Mouse (Mus musculus): ENCODE data around the gene Rufy2. TPM values are rescaled to one million over a fixed set of nuclear protein-coding genes. Genes with fewer than 3 reads are reported as not detected.

Gene Rufy2
- total RNA-seq, 1 experiment, result 15.8 TPM

DNA sequence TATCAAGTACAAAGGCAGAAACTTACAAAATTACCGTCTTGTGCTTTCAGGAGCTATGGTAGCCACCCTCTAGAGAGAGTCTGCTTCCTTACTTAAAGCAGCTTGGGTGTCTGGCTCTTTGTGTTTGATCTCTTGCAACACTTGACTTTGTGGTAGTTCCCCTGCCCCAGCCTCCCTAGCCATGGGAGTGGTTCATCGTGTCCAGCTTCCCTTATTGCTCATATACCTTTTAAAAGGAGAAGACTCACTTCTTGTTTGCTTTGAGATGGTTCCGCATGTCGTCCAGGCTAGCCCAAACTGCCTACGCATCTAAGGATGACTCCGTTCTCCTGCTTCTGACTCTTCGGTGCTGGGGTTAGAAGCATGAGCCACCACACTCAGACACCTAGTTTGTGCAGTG is 31.5 kb upstream of the Rufy2 start:
- DNase-seq (ENCODE audit: low read depth, low spot score), result no peak
- TF ChIP-seq HCFC1 (IDR thresholded peaks at IDR 0.05; ENCODE audit: borderline replicate concordance, insufficient read depth, low read length) (no peak), CHD2 (IDR thresholded peaks at IDR 0.05; ENCODE audit: low read depth, low read length) (no peak), MAFK (IDR thresholded peaks at IDR 0.05; ENCODE audit: insufficient read depth, low read depth, low read length) (no peak), ZNF384 (IDR thresholded peaks at IDR 0.05; ENCODE audit: low read depth, low read length) (no peak), ZC3H11A (IDR thresholded peaks at IDR 0.05; ENCODE audit: borderline replicate concordance, low read depth, low read length) (no peak)
- peaks cover 2 to 4% of the 10 kb centered on the region in 2 experiments; a peak in 2 of 4 replicates for H3K4me1 ChIP-seq (ENCODE audit: control insufficient read depth in 2 of 2, insufficient read depth in 2 of 2, low read length in 2 of 2, poor library complexity in 1 of 2)
- H3K4me3 ChIP-seq (ENCODE audit: insufficient read depth in 1 of 2, low read depth in 1 of 2, low read length in 2 of 2, poor library complexity in 1 of 2, severe bottlenecking in 1 of 2), result no peak overlapping the region
- H3K9me3 ChIP-seq (ENCODE audit: control insufficient read depth, insufficient read depth, low read depth, low read length), result no peaks in the 10 kb centered on the region
- no peak overlapping the region for H3K9ac ChIP-seq (ENCODE audit: insufficient read depth, low read depth, low read length, poor library complexity, severe bottlenecking)
- in situ Hi-C loops (cut with MboI; ENCODE audit: low sequenced_read_pairs in 2 of 2, unreplicated experiment in 2 of 2), result no loop called here
- peaks cover 18% of the 10 kb centered on the region for H3K36me3 ChIP-seq (ENCODE audit: control insufficient read depth, insufficient read depth, low read length, poor library complexity, severe bottlenecking)
- no peak overlapping the region for H3K27ac ChIP-seq (ENCODE audit: insufficient read depth, low read depth, low read length, poor library complexity, severe bottlenecking)

DNA sequence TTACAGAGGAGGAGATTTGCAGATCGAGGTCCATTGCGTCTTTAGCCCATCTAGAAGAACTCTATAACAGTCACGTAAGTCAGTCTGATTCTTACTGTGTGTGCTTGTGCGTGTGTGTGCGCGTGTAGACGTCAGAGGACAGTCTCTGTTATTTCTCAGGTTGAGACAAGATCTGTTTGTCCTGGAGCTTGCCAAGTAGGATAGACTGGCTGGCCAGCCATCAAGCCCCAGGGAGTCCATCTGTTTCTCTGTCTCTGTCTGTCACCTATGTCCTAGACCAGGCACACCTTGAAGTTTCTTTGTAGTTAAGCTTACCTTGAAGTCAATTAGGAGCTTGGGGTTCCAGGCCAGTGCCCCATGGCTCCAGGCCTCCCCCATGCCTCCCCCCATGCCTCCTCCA is 16.1 kb upstream of the Rufy2 start:
- Histone ChIP-seq H3K27ac (ENCODE audit: insufficient read depth, low read depth, low read length, poor library complexity, severe bottlenecking) (no peak overlapping the region), H3K9ac (ENCODE audit: insufficient read depth, low read depth, low read length, poor library complexity, severe bottlenecking) (no peak overlapping the region), H3K4me1 (ENCODE audit: control insufficient read depth in 2 of 2, insufficient read depth in 2 of 2, low read length in 2 of 2, poor library complexity in 1 of 2) (no peaks in the 10 kb centered on the region), H3K9me3 (ENCODE audit: control insufficient read depth, insufficient read depth, low read depth, low read length) (peaks cover 2% of the 10 kb centered on the region; the same call in 1 of the 2 replicates), H3K36me3 (ENCODE audit: control insufficient read depth, insufficient read depth, low read length, poor library complexity, severe bottlenecking) (peaks cover 64% of the 10 kb centered on the region), H3K4me3 (ENCODE audit: insufficient read depth in 1 of 2, low read depth in 1 of 2, low read length in 2 of 2, poor library complexity in 1 of 2, severe bottlenecking in 1 of 2) (no peak overlapping the region)
- no peak for TF ChIP-seq MAFK (IDR thresholded peaks at IDR 0.05; ENCODE audit: insufficient read depth, low read depth, low read length)
- no peak for TF ChIP-seq ZC3H11A (IDR thresholded peaks at IDR 0.05; ENCODE audit: borderline replicate concordance, low read depth, low read length)
- no peak for TF ChIP-seq CHD2 (IDR thresholded peaks at IDR 0.05; ENCODE audit: low read depth, low read length)
- no peak for TF ChIP-seq ZNF384 (IDR thresholded peaks at IDR 0.05; ENCODE audit: low read depth, low read length)
- no peak for TF ChIP-seq HCFC1 (IDR thresholded peaks at IDR 0.05; ENCODE audit: borderline replicate concordance, insufficient read depth, low read length)
- no peak for DNase-seq (ENCODE audit: low read depth, low spot score)
- in situ Hi-C loops (cut with MboI; ENCODE audit: low sequenced_read_pairs in 2 of 2, unreplicated experiment in 2 of 2), result no loop called here

DNA sequence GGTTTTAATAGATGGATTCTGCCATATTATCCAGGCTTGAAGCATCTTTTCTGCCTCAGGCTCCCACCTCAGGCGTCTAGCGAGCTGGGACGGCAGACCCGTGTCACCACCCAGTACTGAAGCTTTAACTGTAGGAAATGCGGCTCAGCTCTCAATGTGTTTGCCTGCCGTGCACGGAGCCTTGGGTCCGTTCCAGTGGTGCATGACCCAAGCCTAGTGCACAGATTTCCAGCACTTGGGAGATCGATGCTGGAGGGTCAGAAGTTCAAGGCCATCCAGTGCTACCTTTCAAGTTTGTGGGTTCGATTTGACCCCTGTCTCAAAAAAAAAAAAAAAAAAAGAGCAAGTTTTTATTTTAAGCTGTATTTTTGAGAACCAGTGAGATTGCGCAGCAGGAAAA is 14.2 kb upstream of the Rufy2 start:
- H3K36me3 ChIP-seq (ENCODE audit: control insufficient read depth, insufficient read depth, low read length, poor library complexity, severe bottlenecking), result peaks cover 69% of the 10 kb centered on the region
- peaks cover 2% of the 10 kb centered on the region; the same call in 1 of the 2 replicates for H3K9me3 ChIP-seq (ENCODE audit: control insufficient read depth, insufficient read depth, low read depth, low read length)
- no peak overlapping the region for H3K4me3 ChIP-seq (ENCODE audit: insufficient read depth in 1 of 2, low read depth in 1 of 2, low read length in 2 of 2, poor library complexity in 1 of 2, severe bottlenecking in 1 of 2)
- TF ChIP-seq HCFC1 (IDR thresholded peaks at IDR 0.05; ENCODE audit: borderline replicate concordance, insufficient read depth, low read length) (no peak), MAFK (IDR thresholded peaks at IDR 0.05; ENCODE audit: insufficient read depth, low read depth, low read length) (no peak), CHD2 (IDR thresholded peaks at IDR 0.05; ENCODE audit: low read depth, low read length) (no peak), ZC3H11A (IDR thresholded peaks at IDR 0.05; ENCODE audit: borderline replicate concordance, low read depth, low read length) (no peak), ZNF384 (IDR thresholded peaks at IDR 0.05; ENCODE audit: low read depth, low read length) (no peak)
- H3K4me1 ChIP-seq (ENCODE audit: control insufficient read depth in 2 of 2, insufficient read depth in 2 of 2, low read length in 2 of 2, poor library complexity in 1 of 2), result no peaks in the 10 kb centered on the region
- no peak for DNase-seq (ENCODE audit: low read depth, low spot score)
- no peak overlapping the region for H3K27ac ChIP-seq (ENCODE audit: insufficient read depth, low read depth, low read length, poor library complexity, severe bottlenecking)
- no peak overlapping the region for H3K9ac ChIP-seq (ENCODE audit: insufficient read depth, low read depth, low read length, poor library complexity, severe bottlenecking)
- in situ Hi-C loops (cut with MboI; ENCODE audit: low sequenced_read_pairs in 2 of 2, unreplicated experiment in 2 of 2), result no loop called here

DNA sequence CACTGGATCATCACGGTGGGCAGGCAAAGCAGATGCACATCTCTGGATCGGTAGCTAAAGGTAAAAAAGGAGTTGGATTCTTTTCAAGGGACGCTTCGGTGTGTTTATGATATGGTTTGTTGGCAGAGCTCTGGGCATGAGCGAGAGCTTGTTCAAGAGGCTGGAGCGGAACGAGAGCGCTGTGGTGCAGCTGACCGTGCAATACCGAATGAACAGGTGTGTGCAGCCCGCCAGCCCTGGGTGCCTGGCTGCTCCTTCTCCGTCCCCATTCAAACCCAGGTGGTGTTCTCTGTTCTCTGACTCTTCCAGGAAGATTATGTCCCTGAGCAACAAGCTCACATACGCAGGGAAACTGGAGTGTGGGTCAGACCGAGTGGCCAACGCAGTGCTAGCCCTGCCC is 13.7 kb upstream of the Rufy2 start:
- TF ChIP-seq ZC3H11A (IDR thresholded peaks at IDR 0.05; ENCODE audit: borderline replicate concordance, low read depth, low read length) (no peak), CHD2 (IDR thresholded peaks at IDR 0.05; ENCODE audit: low read depth, low read length) (no peak), MAFK (IDR thresholded peaks at IDR 0.05; ENCODE audit: insufficient read depth, low read depth, low read length) (no peak), HCFC1 (IDR thresholded peaks at IDR 0.05; ENCODE audit: borderline replicate concordance, insufficient read depth, low read length) (no peak), ZNF384 (IDR thresholded peaks at IDR 0.05; ENCODE audit: low read depth, low read length) (no peak)
- Histone ChIP-seq H3K36me3 (ENCODE audit: control insufficient read depth, insufficient read depth, low read length, poor library complexity, severe bottlenecking) (peaks cover 66% of the 10 kb centered on the region), H3K9me3 (ENCODE audit: control insufficient read depth, insufficient read depth, low read depth, low read length) (peaks cover 2% of the 10 kb centered on the region; the same call in 1 of the 2 replicates), H3K4me3 (ENCODE audit: insufficient read depth in 1 of 2, low read depth in 1 of 2, low read length in 2 of 2, poor library complexity in 1 of 2, severe bottlenecking in 1 of 2) (no peak overlapping the region), H3K4me1 (ENCODE audit: control insufficient read depth in 2 of 2, insufficient read depth in 2 of 2, low read length in 2 of 2, poor library complexity in 1 of 2) (no peaks in the 10 kb centered on the region), H3K27ac (ENCODE audit: insufficient read depth, low read depth, low read length, poor library complexity, severe bottlenecking) (no peak overlapping the region), H3K9ac (ENCODE audit: insufficient read depth, low read depth, low read length, poor library complexity, severe bottlenecking) (no peak overlapping the region)
- in situ Hi-C loops (cut with MboI; ENCODE audit: low sequenced_read_pairs in 2 of 2, unreplicated experiment in 2 of 2), result no loop called here
- no peak for DNase-seq (ENCODE audit: low read depth, low spot score)

DNA sequence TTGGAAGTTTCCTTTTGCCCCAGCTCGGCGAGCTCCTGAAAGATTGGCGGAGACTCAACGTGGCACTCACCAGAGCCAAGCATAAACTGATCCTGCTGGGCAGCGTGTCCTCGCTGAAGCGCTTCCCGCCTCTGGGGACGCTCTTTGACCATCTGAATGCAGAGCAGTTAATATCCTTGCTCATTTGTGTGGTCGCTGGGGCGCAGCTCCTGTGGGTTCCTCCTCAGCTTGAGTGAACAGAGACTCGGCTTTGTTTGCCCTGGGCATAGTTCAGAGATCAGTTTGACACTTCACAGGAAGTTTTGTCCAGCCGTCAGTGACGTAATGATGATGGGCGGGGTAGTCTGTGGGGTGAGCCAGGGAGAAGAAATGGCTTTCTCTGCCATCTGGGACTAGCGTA is 8.2 kb upstream of the Rufy2 start:
- in situ Hi-C loops (cut with MboI; ENCODE audit: low sequenced_read_pairs in 2 of 2, unreplicated experiment in 2 of 2), result no loop called here
- no peak overlapping the region for H3K27ac ChIP-seq (ENCODE audit: insufficient read depth, low read depth, low read length, poor library complexity, severe bottlenecking)
- no peak for TF ChIP-seq CHD2 (IDR thresholded peaks at IDR 0.05; ENCODE audit: low read depth, low read length)
- TF ChIP-seq ZC3H11A (IDR thresholded peaks at IDR 0.05; ENCODE audit: borderline replicate concordance, low read depth, low read length), result no peak
- no peak for TF ChIP-seq ZNF384 (IDR thresholded peaks at IDR 0.05; ENCODE audit: low read depth, low read length)
- no peak for TF ChIP-seq MAFK (IDR thresholded peaks at IDR 0.05; ENCODE audit: insufficient read depth, low read depth, low read length)
- no peak for TF ChIP-seq HCFC1 (IDR thresholded peaks at IDR 0.05; ENCODE audit: borderline replicate concordance, insufficient read depth, low read length)
- H3K9me3 ChIP-seq (ENCODE audit: control insufficient read depth, insufficient read depth, low read depth, low read length), result 0 out of 2 replicates have a peak, but pooled peaks cover under 1% of the 10 kb centered on the region
- no peak for DNase-seq (ENCODE audit: low read depth, low spot score)
- H3K36me3 ChIP-seq (ENCODE audit: control insufficient read depth, insufficient read depth, low read length, poor library complexity, severe bottlenecking), result peaks cover 42% of the 10 kb centered on the region
- no peak overlapping the region for H3K4me3 ChIP-seq (ENCODE audit: insufficient read depth in 1 of 2, low read depth in 1 of 2, low read length in 2 of 2, poor library complexity in 1 of 2, severe bottlenecking in 1 of 2)
- no peaks in the 10 kb centered on the region for H3K4me1 ChIP-seq (ENCODE audit: control insufficient read depth in 2 of 2, insufficient read depth in 2 of 2, low read length in 2 of 2, poor library complexity in 1 of 2)
- H3K9ac ChIP-seq (ENCODE audit: insufficient read depth, low read depth, low read length, poor library complexity, severe bottlenecking), result no peak overlapping the region

All from ES-E14 (cell line).